Mouse (Mus musculus): ENCODE data around the gene Mup4.

- no peak for TF ChIP-seq EP300 (optimal IDR thresholded peaks at IDR 0.05)
- TF ChIP-seq CTCF (IDR thresholded peaks at IDR 0.05; ENCODE audit: low read depth) = no peak
Observed at GRCm38 (mm10) chr4:59960610-59961009, at the start of gene Mup4.
